Mouse (Mus musculus): ENCODE measurements around the gene Blm. TPM values are rescaled to one million over a fixed set of nuclear protein-coding genes. Genes with fewer than 3 reads are reported as not detected.
A peak's percentile ranks its signal among the peaks of the same experiment; 100 is the strongest.

Blm gene
- total and polyA plus RNA-seq, 2 experiments from 2014 or later: 5.5 to 10.4 TPM

- ATAC-seq: peak; percentile 86
These were observed 92.7 kb downstream of the Blm start for GRCm38 (mm10) chr7:80441986-80442904.

GRCm38 (mm10) chr7:80440685-80441084 is 94.2 kb downstream of the Blm start:
- WGBS: 84% methylated on average over 4 of the region's 4 CpGs
- peaks cover 15% of the 10 kb centered on the region for H3K4me1 ChIP-seq (ENCODE audit: insufficient read depth)
- ATAC-seq (no peak), DNase-seq (no peak)
- TF ChIP-seq CTCF (IDR thresholded peaks at IDR 0.05; ENCODE audit: low read depth): no peak
- H3K27me3 ChIP-seq (ENCODE audit: insufficient read depth, low read length): no peaks in the 10 kb centered on the region
- H3K9me3 ChIP-seq (ENCODE audit: low read length): no peaks in the 10 kb centered on the region
- H3K9ac ChIP-seq: no peak overlapping the region
- no peak overlapping the region for H3K4me2 ChIP-seq (ENCODE audit: low read depth)
- no peak overlapping the region for H3K4me3 ChIP-seq (ENCODE audit: low read depth, low read length)
- H3K27ac ChIP-seq (ENCODE audit: low read depth, low read length): no peak overlapping the region
- H3K36me3 ChIP-seq (ENCODE audit: insufficient read depth): no peaks in the 10 kb centered on the region

More at GRCm38 (mm10) chr7:80441986-80442904, 92.7 kb downstream of the Blm start:
- Histone ChIP-seq H3K36me3 (ENCODE audit: insufficient read depth) (no peaks in the 10 kb centered on the region), H3K4me2 (ENCODE audit: low read depth) (no peak overlapping the region), H3K27ac (ENCODE audit: low read depth, low read length) (peak overlapping the region; percentile 4; the same call in 1 of the 2 replicates), H3K9ac (no peak overlapping the region), H3K27me3 (ENCODE audit: insufficient read depth, low read length) (no peaks in the 10 kb centered on the region), H3K4me3 (ENCODE audit: low read depth, low read length) (no peak overlapping the region), H3K9me3 (ENCODE audit: low read length) (no peaks in the 10 kb centered on the region), H3K4me1 (ENCODE audit: insufficient read depth) (peaks cover 15% of the 10 kb centered on the region)
- peak; percentile 67 for DNase-seq
- 59% methylated on average over 11 of the region's 11 CpGs for WGBS
- TF ChIP-seq CTCF (IDR thresholded peaks at IDR 0.05; ENCODE audit: low read depth): no peak

- peaks cover 15% of the 10 kb centered on the region for H3K4me1 ChIP-seq (ENCODE audit: insufficient read depth)
- DNase-seq (peak; percentile 49), ATAC-seq (no peak)
- no peaks in the 10 kb centered on the region for H3K9me3 ChIP-seq (ENCODE audit: low read length)
- H3K36me3 ChIP-seq (ENCODE audit: insufficient read depth): no peaks in the 10 kb centered on the region
- H3K9ac ChIP-seq: no peak overlapping the region
- H3K4me2 ChIP-seq (ENCODE audit: low read depth): no peak overlapping the region
- H3K27ac ChIP-seq (ENCODE audit: low read depth, low read length): peak overlapping the region; percentile 50; the same call in 1 of the 2 replicates
- no peak overlapping the region for H3K4me3 ChIP-seq (ENCODE audit: low read depth, low read length)
- H3K27me3 ChIP-seq (ENCODE audit: insufficient read depth, low read length): no peaks in the 10 kb centered on the region
- 69% methylated on average over 10 of the region's 10 CpGs for WGBS
- TF ChIP-seq CTCF (IDR thresholded peaks at IDR 0.05; ENCODE audit: low read depth): no peak
These were observed 95.0 kb downstream of the Blm start for GRCm38 (mm10) chr7:80439789-80440488.

- Histone ChIP-seq H3K27me3 (ENCODE audit: insufficient read depth, low read length) (no peaks in the 10 kb centered on the region), H3K4me1 (ENCODE audit: insufficient read depth) (peaks cover 15% of the 10 kb centered on the region), H3K9me3 (ENCODE audit: low read length) (no peaks in the 10 kb centered on the region), H3K27ac (ENCODE audit: low read depth, low read length) (no peak overlapping the region), H3K4me2 (ENCODE audit: low read depth) (no peak overlapping the region), H3K9ac (no peak overlapping the region), H3K4me3 (ENCODE audit: low read depth, low read length) (no peak overlapping the region), H3K36me3 (ENCODE audit: insufficient read depth) (no peaks in the 10 kb centered on the region)
- peak; percentile 49 for DNase-seq
- WGBS: 36% methylated on average over 15 of the region's 15 CpGs
- TF ChIP-seq CTCF (IDR thresholded peaks at IDR 0.05; ENCODE audit: low read depth): no peak
- 0 out of 2 replicates have a peak, but pooled peaks have one; percentile 23 for ATAC-seq
These were observed 95.7 kb downstream of the Blm start for GRCm38 (mm10) chr7:80439032-80439760.

GRCm38 (mm10) chr7:80436571-80436970 is 98.3 kb downstream of the Blm start:
- no peak for DNase-seq
- 87% methylated on average over 7 of the region's 7 CpGs for WGBS
- Histone ChIP-seq H3K27ac (ENCODE audit: low read depth, low read length) (no peak overlapping the region), H3K4me3 (ENCODE audit: low read depth, low read length) (no peak overlapping the region), H3K4me2 (ENCODE audit: low read depth) (no peak overlapping the region), H3K4me1 (ENCODE audit: insufficient read depth) (0 out of 2 replicates have a peak, but pooled peaks cover 5% of the 10 kb centered on the region), H3K9me3 (ENCODE audit: low read length) (no peaks in the 10 kb centered on the region), H3K36me3 (ENCODE audit: insufficient read depth) (no peaks in the 10 kb centered on the region), H3K9ac (no peak overlapping the region), H3K27me3 (ENCODE audit: insufficient read depth, low read length) (no peaks in the 10 kb centered on the region)
- no peak for TF ChIP-seq CTCF (IDR thresholded peaks at IDR 0.05; ENCODE audit: low read depth)
- no peak for ATAC-seq

GRCm38 (mm10) chr7:80435594-80435993 is 99.3 kb downstream of the Blm start:
- 89% methylated on average over 3 of the region's 3 CpGs for WGBS
- H3K36me3 ChIP-seq (ENCODE audit: insufficient read depth): no peaks in the 10 kb centered on the region
- DNase-seq (no peak), ATAC-seq (no peak)
- no peaks in the 10 kb centered on the region for H3K9me3 ChIP-seq (ENCODE audit: low read length)
- H3K27me3 ChIP-seq (ENCODE audit: insufficient read depth, low read length): no peaks in the 10 kb centered on the region
- H3K4me3 ChIP-seq (ENCODE audit: low read depth, low read length): no peak overlapping the region
- no peak overlapping the region for H3K4me2 ChIP-seq (ENCODE audit: low read depth)
- H3K27ac ChIP-seq (ENCODE audit: low read depth, low read length): no peak overlapping the region
- TF ChIP-seq CTCF (IDR thresholded peaks at IDR 0.05; ENCODE audit: low read depth): no peak
- H3K4me1 ChIP-seq (ENCODE audit: insufficient read depth): 0 out of 2 replicates have a peak, but pooled peaks cover 2% of the 10 kb centered on the region
- no peak overlapping the region for H3K9ac ChIP-seq
